Mouse (Mus musculus): ENCODE measurements around the gene Cdk14. TPM values are rescaled to one million over a fixed set of nuclear protein-coding genes. Genes with fewer than 3 reads are reported as not detected.

Gene Cdk14
- polyA plus RNA-seq, 1 experiment = 48.5 TPM

GRCm38 (mm10) chr5:4973408-4973807 lies 446.7 kb downstream of the Cdk14 start:
- TF ChIP-seq CTCF (IDR thresholded peaks at IDR 0.05; ENCODE audit: borderline replicate concordance, insufficient read depth, low read depth, low read length) (no peak), POLR2A (IDR thresholded peaks at IDR 0.05; ENCODE audit: borderline replicate concordance, insufficient read depth, low read length) (no peak)
- H3K27me3 ChIP-seq (ENCODE audit: control insufficient read depth, insufficient read depth, low read length) = no peaks in the 10 kb centered on the region
- no peak overlapping the region for H3K27ac ChIP-seq (ENCODE audit: insufficient read depth, low read length)
- 92% methylated on average over 1 of the region's 1 CpGs for WGBS
- no peak for DNase-seq
- no peaks in the 10 kb centered on the region for H3K4me1 ChIP-seq (ENCODE audit: control insufficient read depth, insufficient read depth, low read length)
- H3K4me3 ChIP-seq (replicated peaks; ENCODE audit: insufficient read depth, low read depth, low read length) = no peak overlapping the region

- TF ChIP-seq CTCF (IDR thresholded peaks at IDR 0.05; ENCODE audit: borderline replicate concordance, insufficient read depth, low read depth, low read length) = peak; percentile 81
- TF ChIP-seq POLR2A (IDR thresholded peaks at IDR 0.05; ENCODE audit: borderline replicate concordance, insufficient read depth, low read length) = no peak
- H3K27me3 ChIP-seq (ENCODE audit: control insufficient read depth, insufficient read depth, low read length) = no peaks in the 10 kb centered on the region
- DNase-seq = peak; percentile 40 to 58
- H3K4me1 ChIP-seq (ENCODE audit: control insufficient read depth, insufficient read depth, low read length) = no peaks in the 10 kb centered on the region
- H3K4me3 ChIP-seq (replicated peaks; ENCODE audit: insufficient read depth, low read depth, low read length) = no peak overlapping the region
- WGBS = 39% methylated on average over 15 of the region's 15 CpGs
- H3K27ac ChIP-seq (ENCODE audit: insufficient read depth, low read length) = no peak overlapping the region
Measured at GRCm38 (mm10) chr5:4962063-4962610, 458.0 kb downstream of the Cdk14 start.

GRCm38 (mm10) chr5:4961636-4962035 lies 458.5 kb downstream of the Cdk14 start:
- Histone ChIP-seq H3K4me3 (replicated peaks; ENCODE audit: insufficient read depth, low read depth, low read length) (no peak overlapping the region), H3K4me1 (ENCODE audit: control insufficient read depth, insufficient read depth, low read length) (no peaks in the 10 kb centered on the region), H3K27ac (ENCODE audit: insufficient read depth, low read length) (no peak overlapping the region), H3K27me3 (ENCODE audit: control insufficient read depth, insufficient read depth, low read length) (no peaks in the 10 kb centered on the region)
- 100% methylated on average over 1 of the region's 1 CpGs for WGBS
- TF ChIP-seq POLR2A (IDR thresholded peaks at IDR 0.05; ENCODE audit: borderline replicate concordance, insufficient read depth, low read length) (no peak), CTCF (IDR thresholded peaks at IDR 0.05; ENCODE audit: borderline replicate concordance, insufficient read depth, low read depth, low read length) (no peak)
- DNase-seq = no peak

GRCm38 (mm10) chr5:4959446-4959845 lies 460.7 kb downstream of the Cdk14 start:
- Histone ChIP-seq H3K4me3 (replicated peaks; ENCODE audit: insufficient read depth, low read depth, low read length) (no peak overlapping the region), H3K27me3 (ENCODE audit: control insufficient read depth, insufficient read depth, low read length) (no peaks in the 10 kb centered on the region), H3K4me1 (ENCODE audit: control insufficient read depth, insufficient read depth, low read length) (no peaks in the 10 kb centered on the region), H3K27ac (ENCODE audit: insufficient read depth, low read length) (no peak overlapping the region)
- WGBS = 27% methylated on average over 5 of the region's 5 CpGs
- no peak for TF ChIP-seq CTCF (IDR thresholded peaks at IDR 0.05; ENCODE audit: borderline replicate concordance, insufficient read depth, low read depth, low read length)
- no peak for TF ChIP-seq POLR2A (IDR thresholded peaks at IDR 0.05; ENCODE audit: borderline replicate concordance, insufficient read depth, low read length)
- DNase-seq = no peak

GRCm38 (mm10) chr5:4955993-4956392 lies 464.1 kb downstream of the Cdk14 start:
- 81% methylated on average over 7 of the region's 7 CpGs for WGBS
- no peak for DNase-seq
- TF ChIP-seq POLR2A (IDR thresholded peaks at IDR 0.05; ENCODE audit: borderline replicate concordance, insufficient read depth, low read length) = no peak
- TF ChIP-seq CTCF (IDR thresholded peaks at IDR 0.05; ENCODE audit: borderline replicate concordance, insufficient read depth, low read depth, low read length) = no peak
- Histone ChIP-seq H3K27me3 (ENCODE audit: control insufficient read depth, insufficient read depth, low read length) (no peaks in the 10 kb centered on the region), H3K4me1 (ENCODE audit: control insufficient read depth, insufficient read depth, low read length) (no peaks in the 10 kb centered on the region), H3K4me3 (replicated peaks; ENCODE audit: insufficient read depth, low read depth, low read length) (no peak overlapping the region), H3K27ac (ENCODE audit: insufficient read depth, low read length) (no peak overlapping the region)

GRCm38 (mm10) chr5:4955392-4955791 lies 464.7 kb downstream of the Cdk14 start:
- no peak overlapping the region for H3K27ac ChIP-seq (ENCODE audit: insufficient read depth, low read length)
- no peak for DNase-seq
- TF ChIP-seq CTCF (IDR thresholded peaks at IDR 0.05; ENCODE audit: borderline replicate concordance, insufficient read depth, low read depth, low read length) (no peak), POLR2A (IDR thresholded peaks at IDR 0.05; ENCODE audit: borderline replicate concordance, insufficient read depth, low read length) (no peak)
- WGBS = 72% methylated on average over 2 of the region's 2 CpGs
- no peaks in the 10 kb centered on the region for H3K4me1 ChIP-seq (ENCODE audit: control insufficient read depth, insufficient read depth, low read length)
- no peaks in the 10 kb centered on the region for H3K27me3 ChIP-seq (ENCODE audit: control insufficient read depth, insufficient read depth, low read length)
- H3K4me3 ChIP-seq (replicated peaks; ENCODE audit: insufficient read depth, low read depth, low read length) = no peak overlapping the region

- no peaks in the 10 kb centered on the region for H3K27me3 ChIP-seq (ENCODE audit: control insufficient read depth, insufficient read depth, low read length)
- WGBS = 79% methylated on average over 7 of the region's 7 CpGs
- no peak for DNase-seq
- H3K27ac ChIP-seq (ENCODE audit: insufficient read depth, low read length) = no peak overlapping the region
- H3K4me3 ChIP-seq (replicated peaks; ENCODE audit: insufficient read depth, low read depth, low read length) = no peak overlapping the region
- H3K4me1 ChIP-seq (ENCODE audit: control insufficient read depth, insufficient read depth, low read length) = no peaks in the 10 kb centered on the region
- TF ChIP-seq POLR2A (IDR thresholded peaks at IDR 0.05; ENCODE audit: borderline replicate concordance, insufficient read depth, low read length) (no peak), CTCF (IDR thresholded peaks at IDR 0.05; ENCODE audit: borderline replicate concordance, insufficient read depth, low read depth, low read length) (no peak)
Measured at GRCm38 (mm10) chr5:4949433-4949832, 470.7 kb downstream of the Cdk14 start.

GRCm38 (mm10) chr5:4948090-4948954 lies 471.8 kb downstream of the Cdk14 start:
- Histone ChIP-seq H3K27ac (ENCODE audit: insufficient read depth, low read length) (no peak overlapping the region), H3K4me1 (ENCODE audit: control insufficient read depth, insufficient read depth, low read length) (no peaks in the 10 kb centered on the region), H3K27me3 (ENCODE audit: control insufficient read depth, insufficient read depth, low read length) (no peaks in the 10 kb centered on the region), H3K4me3 (replicated peaks; ENCODE audit: insufficient read depth, low read depth, low read length) (no peak overlapping the region)
- DNase-seq = peak in 1 of 2 experiments; percentile 36
- TF ChIP-seq POLR2A (IDR thresholded peaks at IDR 0.05; ENCODE audit: borderline replicate concordance, insufficient read depth, low read length) (no peak), CTCF (IDR thresholded peaks at IDR 0.05; ENCODE audit: borderline replicate concordance, insufficient read depth, low read depth, low read length) (peak; percentile 21; the same call in 1 of the 2 replicates)
- WGBS = 49% methylated on average over 3 of the region's 3 CpGs

All from cerebellum, adult 2 months (tissue).